Mouse (Mus musculus): ENCODE data around the gene Cyp4v3.

GRCm38 (mm10) chr8:45291790-45292189 lies 41.2 kb downstream of the Cyp4v3 start:
- no peak for TF ChIP-seq POLR2A (IDR thresholded peaks at IDR 0.05; ENCODE audit: borderline replicate concordance, extremely low read depth, low read depth, low read length)
- no peak for TF ChIP-seq CTCF (IDR thresholded peaks at IDR 0.05; ENCODE audit: insufficient read depth, low read length)

Data from lung, adult 2 months (tissue).